Mouse (Mus musculus) hindbrain, embryonic 13.5 days (tissue): Measurements from ENCODE around the gene Capn13. TPM values are rescaled to one million over a fixed set of nuclear protein-coding genes. Genes with fewer than 3 reads are reported as not detected.

Experiments
- ATAC-seq: fragments of 200-750 bp; cut with Nextera tagmentation; 2 replicates; pipeline ENCODE4 v1.8.0; 2017; ENCODE audit warnings: moderate TSS enrichment; ENCODE audit not compliant: low FRiP score
- H3K27ac ChIP-seq: fragments of 300-500 bp; sonication (generic); 2 replicates; pipeline ENCODE4 v1.5.1; 2015; ENCODE audit warnings: inconsistent platforms, mild to moderate bottlenecking, moderate library complexity
- H3K27me3 ChIP-seq: fragments of 300-500 bp; sonication (generic); 2 replicates; pipeline ENCODE4 v1.6.1; 2015; ENCODE audit warnings: mild to moderate bottlenecking, inconsistent platforms
- H3K36me3 ChIP-seq: fragments of 300-500 bp; sonication (generic); 2 replicates; pipeline ENCODE4 v1.6.1; 2015; ENCODE audit warnings: mild to moderate bottlenecking, inconsistent platforms
- H3K4me1 ChIP-seq: fragments of 300-500 bp; sonication (generic); replicated peaks from 2 replicates; pipeline ENCODE4 v1.6.1; 2015; ENCODE audit warnings: inconsistent platforms
- H3K4me2 ChIP-seq: fragments of 300-500 bp; sonication (generic); 2 replicates; pipeline ENCODE4 v1.6.1; 2015; ENCODE audit warnings: inconsistent platforms, mild to moderate bottlenecking, moderate library complexity
- H3K4me3 ChIP-seq: fragments of 300-500 bp; sonication (generic); 2 replicates; pipeline ENCODE4 v1.5.1; 2015; ENCODE audit warnings: mild to moderate bottlenecking, inconsistent platforms
- H3K9ac ChIP-seq: fragments of 300-500 bp; sonication (generic); 2 replicates; pipeline ENCODE4 v1.6.1; 2015; ENCODE audit warnings: mild to moderate bottlenecking, inconsistent platforms
- H3K9me3 ChIP-seq: fragments of 300-500 bp; sonication (generic); 2 replicates; pipeline ENCODE4 v1.6.1; 2016; ENCODE audit warnings: inconsistent platforms
- WGBS: fragments of 180-500 bp; shearing (Covaris S2); methylation state at CpG from one replicate; pipeline ENCODE4 v1.1.7; 2015; 5-methylcytosine and 5-hydroxymethylcytosine counted together
- polyA plus RNA-seq: library from polyadenylated mRNA; unstranded; fragments of >200 nt; fragmentation: Nextera tagmentation; extraction: Ambion mirVana; gene quantifications from 2 replicates; pipeline ENCODE4 v1.2.1, GENCODE M21; 2015

Gene Capn13
- polyA plus RNA-seq, 1 experiment from 2014 or later: not detected

DNA sequence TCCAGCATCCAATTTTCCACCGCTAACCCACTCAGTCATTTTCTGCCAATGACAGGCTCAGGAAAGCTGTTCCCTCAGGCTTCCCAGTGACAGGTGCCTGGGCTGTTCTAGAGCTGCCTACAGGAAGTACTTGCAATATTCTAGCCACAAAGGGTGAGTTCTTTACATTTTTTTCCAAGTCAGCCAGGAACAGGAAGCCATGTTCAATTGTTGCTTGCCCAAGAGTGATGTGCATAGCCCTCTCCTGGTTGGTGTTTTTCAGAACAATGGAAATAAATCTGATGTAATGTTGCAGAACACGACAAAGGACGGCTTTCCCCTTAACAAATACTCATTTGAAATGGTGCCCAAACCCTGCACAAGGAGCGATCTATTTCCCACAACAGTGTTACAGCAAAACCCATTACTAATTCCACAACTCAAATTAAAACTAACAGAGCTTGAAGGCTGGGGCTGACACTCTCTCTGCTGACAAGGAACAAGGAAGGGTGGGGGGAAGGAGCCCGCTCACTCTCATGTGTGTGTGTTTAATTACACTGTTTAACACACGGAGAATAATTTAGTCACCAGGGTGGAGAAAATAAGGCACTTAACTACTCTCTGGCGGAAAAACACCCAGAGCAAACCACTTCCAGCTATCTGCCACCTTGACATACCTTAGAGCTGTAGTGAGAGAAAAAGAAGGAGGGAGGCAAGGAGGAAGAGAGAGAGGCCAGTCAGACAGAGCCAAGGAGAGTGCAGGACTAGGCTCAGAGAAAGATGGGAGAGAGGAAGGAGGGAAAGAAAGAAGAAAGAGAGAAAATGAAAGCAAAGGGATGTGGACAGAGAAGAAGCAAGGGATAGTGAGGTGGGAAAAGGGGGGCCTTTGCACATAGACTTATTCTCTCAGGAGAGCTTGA is 10.2 kb downstream of the Capn13 start:
- no peaks in the 10 kb centered on the region for H3K9me3 ChIP-seq
- WGBS: 47% methylated on average over 7 of the region's 7 CpGs
- peak overlapping the region; percentile 70 for H3K27ac ChIP-seq
- no peak overlapping the region for H3K4me2 ChIP-seq
- H3K36me3 ChIP-seq: no peaks in the 10 kb centered on the region
- no peak overlapping the region for H3K4me3 ChIP-seq
- peak; percentile 81 for ATAC-seq
- peaks cover 19% of the 10 kb centered on the region for H3K4me1 ChIP-seq
- H3K27me3 ChIP-seq: no peaks in the 10 kb centered on the region
- H3K9ac ChIP-seq: no peak overlapping the region

DNA sequence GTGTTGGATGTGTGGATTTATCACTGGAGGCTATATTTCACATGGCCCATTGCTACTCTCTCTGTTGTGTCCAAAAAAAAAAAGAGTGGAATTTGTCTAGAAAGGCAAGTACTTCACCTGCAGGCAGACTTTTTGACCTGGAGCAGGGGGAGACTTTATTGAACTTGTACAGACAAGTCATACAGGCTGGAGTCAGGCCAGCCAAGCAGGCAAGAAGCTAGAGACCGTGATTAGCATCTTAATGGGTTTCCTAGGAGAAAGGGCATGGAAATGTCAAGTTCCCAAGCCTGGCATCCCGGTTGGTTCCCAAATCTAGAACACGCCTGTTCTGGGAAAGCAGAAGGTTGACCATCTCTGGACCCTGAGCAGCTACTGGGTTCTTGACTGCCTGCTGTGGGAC is 11.3 kb downstream of the Capn13 start:
- H3K4me3 ChIP-seq: no peak overlapping the region
- H3K9ac ChIP-seq: no peak overlapping the region
- H3K4me1 ChIP-seq: peaks cover 19% of the 10 kb centered on the region
- no peak for ATAC-seq
- no peak overlapping the region for H3K27ac ChIP-seq
- no peaks in the 10 kb centered on the region for H3K27me3 ChIP-seq
- H3K4me2 ChIP-seq: no peak overlapping the region
- H3K9me3 ChIP-seq: no peaks in the 10 kb centered on the region
- no peaks in the 10 kb centered on the region for H3K36me3 ChIP-seq
- 47% methylated on average over 3 of the region's 3 CpGs for WGBS

DNA sequence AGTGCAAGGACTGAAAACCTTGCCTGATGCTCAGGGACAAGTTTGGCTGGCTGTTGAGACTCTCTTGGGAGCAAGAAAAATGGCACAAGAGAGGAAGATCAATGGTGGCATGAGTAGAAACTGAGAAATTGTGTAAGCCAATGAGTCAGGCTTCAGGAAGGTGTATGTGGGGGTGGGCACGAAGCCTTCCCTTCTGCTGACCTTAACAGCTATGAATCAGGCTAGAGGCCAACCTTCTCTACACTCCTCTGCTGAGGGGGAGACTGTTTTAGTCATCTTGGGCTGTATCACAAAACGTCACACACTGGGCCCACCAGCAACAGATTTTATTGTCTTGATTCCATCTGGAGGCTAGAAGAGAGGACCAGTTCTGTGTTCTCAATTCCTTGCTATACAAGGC is 14.1 kb downstream of the Capn13 start:
- no peaks in the 10 kb centered on the region for H3K9me3 ChIP-seq
- WGBS: 80% methylated on average over 2 of the region's 2 CpGs
- H3K4me3 ChIP-seq: no peak overlapping the region
- peaks cover 19% of the 10 kb centered on the region for H3K4me1 ChIP-seq
- no peak for ATAC-seq
- H3K27ac ChIP-seq: no peak overlapping the region
- no peak overlapping the region for H3K4me2 ChIP-seq
- no peak overlapping the region for H3K9ac ChIP-seq
- H3K27me3 ChIP-seq: no peaks in the 10 kb centered on the region
- no peaks in the 10 kb centered on the region for H3K36me3 ChIP-seq

DNA sequence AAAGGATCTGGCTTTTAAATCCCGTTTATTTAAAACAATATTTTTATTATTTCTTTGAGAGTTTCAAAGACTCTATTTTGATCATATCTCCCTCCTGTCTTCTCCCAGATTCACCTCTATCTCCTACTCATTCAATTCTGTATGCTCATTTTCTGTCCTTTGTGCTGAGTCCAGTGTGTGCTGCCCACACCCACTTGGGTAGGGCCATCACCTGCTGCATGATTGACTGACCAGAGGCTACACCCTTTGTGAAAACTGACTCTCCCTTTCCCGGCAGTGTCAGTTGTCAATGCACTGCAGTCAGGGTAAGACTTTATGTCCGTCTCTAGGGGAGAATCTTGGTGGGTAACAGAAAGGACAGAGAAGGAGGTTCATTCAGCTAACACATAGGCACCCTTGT is 14.7 kb downstream of the Capn13 start:
- Histone ChIP-seq H3K4me1 (peaks cover 15% of the 10 kb centered on the region), H3K9me3 (no peaks in the 10 kb centered on the region), H3K27ac (no peak overlapping the region), H3K9ac (no peak overlapping the region), H3K27me3 (no peaks in the 10 kb centered on the region), H3K4me2 (no peak overlapping the region), H3K36me3 (no peaks in the 10 kb centered on the region), H3K4me3 (no peak overlapping the region)
- no peak for ATAC-seq
- WGBS: 72% methylated on average over 3 of the region's 3 CpGs

DNA sequence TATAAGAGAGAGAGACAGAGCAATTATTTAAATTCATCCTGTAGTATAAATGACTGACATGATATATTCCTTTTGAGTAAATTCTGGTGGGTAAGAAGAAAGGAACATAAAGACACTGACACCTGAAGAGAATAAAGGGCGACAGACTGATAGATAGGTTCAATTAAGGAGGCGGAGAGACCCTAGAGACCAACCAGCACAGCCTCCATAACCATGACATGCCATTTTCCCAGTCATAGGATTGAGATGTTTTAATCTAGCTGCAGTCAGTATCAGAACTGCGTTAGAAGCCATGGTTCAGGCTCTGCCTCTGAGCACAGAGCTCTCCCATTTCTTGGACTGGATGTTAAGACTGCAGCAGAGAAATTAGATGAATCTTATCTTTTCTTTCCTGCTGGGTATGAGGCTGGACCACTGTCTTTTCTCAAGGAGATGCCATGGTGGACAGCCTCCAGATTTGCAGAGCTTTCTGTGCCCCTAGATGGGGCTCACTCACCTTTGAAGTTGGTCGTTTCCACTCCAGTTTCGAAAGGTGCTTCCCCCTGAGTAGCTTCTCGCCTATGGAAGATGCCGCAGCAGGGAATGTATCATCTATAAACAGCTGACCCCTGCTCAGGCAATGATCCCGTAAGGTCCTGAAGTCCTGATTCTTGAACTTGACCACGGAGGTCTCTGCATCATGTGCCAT is 18.2 kb downstream of the Capn13 start:
- Histone ChIP-seq H3K4me3 (no peak overlapping the region), H3K4me1 (no peaks in the 10 kb centered on the region; the same call in 1 of the 2 replicates), H3K9ac (no peak overlapping the region), H3K9me3 (no peaks in the 10 kb centered on the region), H3K27ac (no peak overlapping the region), H3K36me3 (no peaks in the 10 kb centered on the region), H3K4me2 (no peak overlapping the region), H3K27me3 (0 out of 2 replicates have a peak, but pooled peaks cover 3% of the 10 kb centered on the region)
- 71% methylated on average over 9 of the region's 9 CpGs for WGBS
- ATAC-seq: no peak

DNA sequence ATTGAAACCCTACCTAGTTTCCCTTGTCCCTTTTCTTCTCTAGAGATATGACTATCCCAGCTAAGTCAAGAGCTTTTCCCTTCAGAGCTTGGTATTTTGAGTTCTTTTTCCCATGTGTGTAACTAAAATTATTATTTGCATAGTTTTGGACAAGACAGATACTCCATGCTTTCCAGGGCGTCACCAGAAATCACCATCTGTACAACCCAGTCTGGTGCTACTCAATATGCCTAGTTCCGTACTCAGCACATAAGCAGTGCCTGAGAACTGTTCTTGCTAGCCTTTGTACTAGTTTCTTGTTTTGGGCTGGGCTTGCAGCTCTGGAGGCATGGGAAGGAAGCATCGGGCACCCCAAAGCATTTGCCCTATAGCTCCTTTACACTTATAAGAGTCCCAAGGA is 19.0 kb downstream of the Capn13 start:
- WGBS: 91% methylated on average over 3 of the region's 3 CpGs
- H3K4me1 ChIP-seq: no peaks in the 10 kb centered on the region; the same call in 1 of the 2 replicates
- ATAC-seq: no peak
- no peak overlapping the region for H3K9ac ChIP-seq
- H3K9me3 ChIP-seq: no peaks in the 10 kb centered on the region
- no peak overlapping the region for H3K4me3 ChIP-seq
- H3K36me3 ChIP-seq: no peaks in the 10 kb centered on the region
- H3K4me2 ChIP-seq: no peak overlapping the region
- 0 out of 2 replicates have a peak, but pooled peaks cover 3% of the 10 kb centered on the region for H3K27me3 ChIP-seq
- H3K27ac ChIP-seq: no peak overlapping the region

DNA sequence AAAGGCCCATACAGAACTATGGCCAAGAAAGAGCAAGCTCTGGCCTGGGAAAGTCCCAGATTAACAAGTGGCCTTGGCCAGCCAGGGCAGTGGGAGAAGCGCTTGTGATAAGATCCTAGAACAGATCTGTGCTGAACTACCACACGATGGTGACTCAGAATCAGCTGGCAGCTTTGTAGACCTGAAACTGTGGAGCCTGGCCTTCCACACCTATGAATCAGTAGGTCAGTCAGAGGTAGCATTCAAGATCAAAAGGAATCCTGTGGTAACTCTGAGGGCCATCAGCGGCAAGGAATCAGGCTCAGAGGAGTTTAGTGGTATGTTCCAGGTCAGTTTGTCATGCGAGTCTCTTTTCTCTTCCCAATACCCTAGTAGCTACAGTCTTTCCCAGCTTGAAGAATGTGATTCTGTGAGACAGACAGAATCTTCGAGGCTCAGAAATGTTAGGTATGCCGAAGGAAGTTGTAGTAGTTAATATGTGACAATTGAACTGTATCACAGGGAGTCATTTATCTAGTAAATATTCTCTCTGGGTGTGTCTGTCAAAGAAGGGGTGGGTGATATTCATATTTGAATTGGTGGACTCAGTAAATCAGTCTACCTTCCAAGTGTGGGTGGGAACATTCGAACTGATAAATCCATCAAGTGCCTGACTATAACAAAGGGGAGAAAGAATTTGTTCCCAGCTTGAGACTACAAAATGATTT is 22.7 kb downstream of the Capn13 start:
- H3K27ac ChIP-seq: no peak overlapping the region
- H3K9me3 ChIP-seq: no peaks in the 10 kb centered on the region
- no peak overlapping the region for H3K9ac ChIP-seq
- ATAC-seq: no peak
- no peaks in the 10 kb centered on the region for H3K4me1 ChIP-seq
- no peak overlapping the region for H3K4me3 ChIP-seq
- H3K36me3 ChIP-seq: no peaks in the 10 kb centered on the region
- WGBS: 88% methylated on average over 7 of the region's 7 CpGs
- H3K4me2 ChIP-seq: no peak overlapping the region
- 0 out of 2 replicates have a peak, but pooled peaks cover 3% of the 10 kb centered on the region for H3K27me3 ChIP-seq

DNA sequence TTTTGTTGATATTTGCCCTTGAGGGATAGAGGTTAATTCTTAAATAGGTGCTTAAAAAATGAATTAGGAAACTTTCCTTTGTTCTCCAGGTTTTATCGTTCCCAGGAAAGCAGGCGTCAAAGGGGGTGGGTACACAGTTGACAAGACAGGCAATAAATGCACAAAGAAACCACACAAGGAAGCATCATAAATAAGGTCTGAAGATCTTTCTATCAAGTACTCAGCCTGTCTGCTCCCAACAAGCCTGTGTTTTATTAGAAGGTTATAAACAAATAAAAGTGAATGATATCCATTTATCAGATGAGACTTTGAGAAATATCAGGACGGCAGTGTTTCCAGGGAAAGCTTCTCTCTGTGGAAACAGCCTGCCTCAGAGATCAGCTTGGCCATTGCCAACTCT is 33.3 kb downstream of the Capn13 start:
- Histone ChIP-seq H3K4me2 (no peak overlapping the region), H3K4me3 (no peak overlapping the region)
- no peak for ATAC-seq

DNA sequence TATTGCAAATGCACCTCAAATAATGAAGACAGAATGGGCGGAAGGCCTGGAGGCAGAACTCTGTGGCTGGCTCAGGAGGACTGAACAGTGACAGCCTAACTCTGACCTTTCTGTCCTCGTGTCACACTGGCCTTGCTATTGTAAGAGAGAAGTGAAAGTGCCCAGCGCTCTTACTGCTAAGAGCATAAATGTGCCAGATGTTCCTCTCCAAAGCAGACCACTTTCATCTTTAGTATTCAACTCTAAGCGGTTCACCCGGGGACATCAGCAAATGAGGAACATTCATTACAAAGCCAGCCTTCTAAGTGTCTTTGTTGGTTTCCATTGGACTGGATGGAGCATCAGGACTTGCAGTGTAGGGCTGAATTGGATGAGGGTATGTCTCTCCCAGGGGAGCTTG is 39.6 kb downstream of the Capn13 start:
- no peak overlapping the region for H3K27ac ChIP-seq
- no peak overlapping the region for H3K9ac ChIP-seq
- ATAC-seq: no peak
- no peaks in the 10 kb centered on the region for H3K4me1 ChIP-seq
- H3K27me3 ChIP-seq: no peaks in the 10 kb centered on the region
- no peaks in the 10 kb centered on the region for H3K9me3 ChIP-seq
- 47% methylated on average over 5 of the region's 5 CpGs for WGBS
- no peaks in the 10 kb centered on the region for H3K36me3 ChIP-seq
- no peak overlapping the region for H3K4me2 ChIP-seq
- no peak overlapping the region for H3K4me3 ChIP-seq

More for the DNA sequence above, 33.3 kb downstream of the Capn13 start:
- H3K36me3 ChIP-seq: no peaks in the 10 kb centered on the region
- H3K27ac ChIP-seq: no peak overlapping the region
- WGBS: 79% methylated on average over 3 of the region's 3 CpGs
- H3K27me3 ChIP-seq: no peaks in the 10 kb centered on the region
- no peaks in the 10 kb centered on the region for H3K9me3 ChIP-seq
- no peaks in the 10 kb centered on the region for H3K4me1 ChIP-seq
- no peak overlapping the region for H3K9ac ChIP-seq

DNA sequence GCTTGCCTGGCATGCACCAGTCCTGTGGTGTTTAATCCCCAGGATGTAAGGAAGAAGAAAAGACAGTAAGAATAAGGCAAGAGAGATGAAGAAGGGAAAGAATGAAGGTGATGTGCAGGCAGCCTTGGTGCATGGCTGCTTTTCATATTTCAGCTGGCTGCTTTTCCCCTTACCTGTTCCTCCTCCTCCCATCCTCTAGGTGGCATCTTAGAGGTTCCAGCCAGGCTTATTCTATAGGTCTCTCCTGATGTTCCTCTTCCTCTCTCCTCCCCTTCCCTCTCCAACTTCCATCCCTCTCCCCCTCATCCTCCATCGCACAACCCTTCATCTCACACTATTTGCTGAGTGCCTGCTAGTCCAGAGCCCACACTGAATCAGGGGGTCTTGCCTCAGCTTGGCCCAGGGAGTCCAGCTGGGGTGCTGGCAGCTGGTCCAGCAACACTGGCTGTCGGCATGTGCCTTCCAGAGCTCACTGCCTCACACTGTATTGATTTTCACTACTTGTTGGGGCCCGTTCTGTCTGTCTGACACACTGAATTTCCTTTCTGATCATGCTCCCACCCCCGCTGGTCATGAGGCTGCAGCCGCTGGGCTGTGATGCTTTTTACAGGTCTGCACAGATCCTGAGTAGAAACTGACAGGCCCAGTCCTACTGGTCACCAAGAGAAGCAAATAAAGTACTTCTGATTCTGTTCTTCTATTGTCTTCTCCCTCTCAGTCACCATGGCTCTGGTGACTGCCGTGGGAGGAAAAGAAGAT is 56.9 kb downstream of the Capn13 start:
- H3K27ac ChIP-seq: no peak overlapping the region
- peaks cover 22% of the 10 kb centered on the region for H3K4me1 ChIP-seq
- 81% methylated on average over 6 of the region's 6 CpGs for WGBS
- H3K4me3 ChIP-seq: no peak overlapping the region
- no peaks in the 10 kb centered on the region for H3K27me3 ChIP-seq
- no peaks in the 10 kb centered on the region for H3K9me3 ChIP-seq
- no peak overlapping the region for H3K9ac ChIP-seq
- ATAC-seq: no peak
- no peaks in the 10 kb centered on the region for H3K36me3 ChIP-seq
- H3K4me2 ChIP-seq: no peak overlapping the region

DNA sequence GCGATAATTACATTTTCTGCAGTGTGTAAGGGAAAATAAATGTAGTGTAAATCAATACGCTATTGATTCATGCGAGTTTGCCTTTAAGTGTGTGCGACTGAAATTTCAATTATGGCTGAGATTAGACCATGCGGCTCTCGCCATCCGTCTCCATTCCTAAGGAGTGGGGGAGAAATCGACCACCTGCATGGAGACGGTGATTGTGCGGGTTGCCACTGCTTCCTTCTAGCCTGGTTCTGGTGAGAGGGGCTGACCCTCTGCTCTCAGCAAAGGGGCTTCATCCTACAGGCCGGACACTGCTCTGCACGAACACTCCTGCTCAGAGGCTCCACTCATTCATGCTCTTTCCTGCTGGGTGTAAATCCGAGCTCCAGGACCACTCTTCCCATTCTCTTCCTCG is 58.0 kb downstream of the Capn13 start:
- no peak overlapping the region for H3K4me2 ChIP-seq
- H3K36me3 ChIP-seq: no peaks in the 10 kb centered on the region
- H3K9ac ChIP-seq: no peak overlapping the region
- peak overlapping the region; percentile 5; the same call in 1 of the 2 replicates for H3K27ac ChIP-seq
- no peaks in the 10 kb centered on the region for H3K27me3 ChIP-seq
- H3K4me3 ChIP-seq: no peak overlapping the region
- peaks cover 22% of the 10 kb centered on the region for H3K4me1 ChIP-seq
- ATAC-seq: peak; percentile 44; the same call in 1 of the 2 replicates
- no peaks in the 10 kb centered on the region for H3K9me3 ChIP-seq
- 60% methylated on average over 14 of the region's 14 CpGs for WGBS

DNA sequence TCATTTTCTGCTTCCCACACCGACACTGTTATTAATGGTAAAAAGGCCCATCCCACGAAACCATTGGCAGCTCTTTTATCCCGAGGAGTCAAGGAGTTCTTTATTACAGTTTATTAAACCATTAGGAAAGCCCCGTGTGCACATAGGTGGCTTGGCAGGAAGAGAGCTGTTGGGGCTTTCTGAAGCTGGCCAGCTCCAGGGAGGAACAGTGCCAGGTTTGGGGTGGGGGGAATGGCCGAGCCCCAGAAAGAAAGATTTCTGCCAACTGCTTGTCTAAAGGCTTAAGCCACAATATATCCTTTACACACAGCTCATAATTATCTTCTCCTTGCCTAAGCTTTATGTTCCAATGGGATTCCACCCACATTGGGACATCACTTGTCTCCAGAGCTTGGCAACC is 71.6 kb downstream of the Capn13 start:
- H3K36me3 ChIP-seq: no peaks in the 10 kb centered on the region
- no peak overlapping the region for H3K4me3 ChIP-seq
- no peak for ATAC-seq
- H3K9ac ChIP-seq: no peak overlapping the region
- no peaks in the 10 kb centered on the region for H3K9me3 ChIP-seq
- no peak overlapping the region for H3K4me2 ChIP-seq
- H3K27me3 ChIP-seq: no peaks in the 10 kb centered on the region
- H3K27ac ChIP-seq: no peak overlapping the region
- WGBS: 60% methylated on average over 5 of the region's 5 CpGs
- H3K4me1 ChIP-seq: peaks cover 27% of the 10 kb centered on the region
